Mouse (Mus musculus) stomach, embryonic 16.5 days (tissue): ENCODE measurements around the gene Tet2. TPM values are rescaled to one million over a fixed set of nuclear protein-coding genes. Genes with fewer than 3 reads are reported as not detected.

Source experiments
- ATAC-seq: fragments of 200-750 bp; cut with Nextera tagmentation; 2 replicates; pipeline ENCODE4 v1.8.0; 2017; ENCODE audit warnings: moderate number of reproducible peaks, moderate TSS enrichment; ENCODE audit not compliant: insufficient read depth, low FRiP score
- H3K27ac ChIP-seq: fragments of 300-500 bp; sonication (generic); 2 replicates; pipeline ENCODE4 v1.5.1; 2014; ENCODE audit warnings: low read length
- H3K27me3 ChIP-seq: fragments of 300-500 bp; sonication (generic); 2 replicates; pipeline ENCODE4 v1.6.1; 2014; ENCODE audit warnings: low read length, control low read depth, mixed read lengths; ENCODE audit not compliant: control insufficient read depth, insufficient read depth
- H3K36me3 ChIP-seq: fragments of 300-500 bp; sonication (generic); 2 replicates; pipeline ENCODE4 v1.6.1; 2014; ENCODE audit warnings: low read length; ENCODE audit not compliant: control insufficient read depth, insufficient read depth
- H3K4me1 ChIP-seq: fragments of 300-500 bp; sonication (generic); 2 replicates; pipeline ENCODE4 v1.6.1; 2014; ENCODE audit warnings: low read length, control low read depth, mixed read lengths; ENCODE audit not compliant: control insufficient read depth, insufficient read depth
- H3K4me2 ChIP-seq: fragments of 300-500 bp; sonication (generic); 2 replicates; pipeline ENCODE4 v1.6.1; 2014; ENCODE audit warnings: low read depth, low read length, mixed read lengths
- H3K4me3 ChIP-seq: fragments of 300-500 bp; sonication (generic); replicated peaks from 2 replicates; pipeline ENCODE4 v1.5.1; 2014; ENCODE audit warnings: mild to moderate bottlenecking, low read length
- H3K9ac ChIP-seq: fragments of 300-500 bp; sonication (generic); 2 replicates; pipeline ENCODE4 v1.6.1; 2014; ENCODE audit warnings: low read length
- H3K9me3 ChIP-seq: fragments of 300-500 bp; sonication (generic); replicated peaks from 2 replicates; pipeline ENCODE4 v1.6.1; 2016; ENCODE audit warnings: low read length, control low read depth; ENCODE audit not compliant: control insufficient read depth
- WGBS: fragments of 180-500 bp; shearing (Covaris S2); extraction: QIAGEN DNeasy Blood & Tissue Kit; methylation state at CpG from one replicate; pipeline ENCODE4 v1.1.7; 2014; 5-methylcytosine and 5-hydroxymethylcytosine counted together
- polyA plus RNA-seq: library from polyadenylated mRNA; unstranded; fragments of >200 nt; fragmentation: Nextera tagmentation; extraction: Ambion mirVana; gene quantifications from 2 replicates; pipeline ENCODE4 v1.2.1, GENCODE M21; 2015

Gene Tet2
- polyA plus RNA-seq, 1 experiment from 2014 or later = 16.6 TPM

DNA sequence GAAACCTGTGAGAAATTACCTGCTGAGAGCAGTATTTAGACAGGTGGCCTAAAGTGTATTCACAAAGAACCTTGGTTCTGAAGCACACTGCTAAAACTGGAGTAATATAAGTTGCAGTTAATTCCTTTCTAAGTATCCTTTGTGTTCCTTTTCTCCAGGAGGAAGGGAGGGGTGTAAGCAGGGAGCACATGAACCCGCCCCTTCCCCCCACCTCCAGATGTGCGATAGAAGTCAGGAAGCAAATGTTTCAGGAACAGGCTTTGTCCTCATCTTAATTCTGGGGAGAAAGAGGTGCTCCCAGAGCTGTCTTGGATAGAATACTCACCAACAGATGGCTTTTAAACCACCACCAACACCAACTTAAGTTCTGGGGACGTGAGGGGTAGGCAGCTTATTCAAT lies 82.9 kb downstream of the Tet2 start:
- Histone ChIP-seq H3K4me2 (no peak overlapping the region), H3K9me3 (no peaks in the 10 kb centered on the region), H3K4me3 (no peak overlapping the region), H3K9ac (no peak overlapping the region), H3K36me3 (peaks cover 10% of the 10 kb centered on the region; the same call in 1 of the 2 replicates), H3K27ac (no peak overlapping the region), H3K27me3 (no peaks in the 10 kb centered on the region), H3K4me1 (no peaks in the 10 kb centered on the region)
- WGBS = 68% methylated on average over 3 of the region's 3 CpGs
- no peak for ATAC-seq

DNA sequence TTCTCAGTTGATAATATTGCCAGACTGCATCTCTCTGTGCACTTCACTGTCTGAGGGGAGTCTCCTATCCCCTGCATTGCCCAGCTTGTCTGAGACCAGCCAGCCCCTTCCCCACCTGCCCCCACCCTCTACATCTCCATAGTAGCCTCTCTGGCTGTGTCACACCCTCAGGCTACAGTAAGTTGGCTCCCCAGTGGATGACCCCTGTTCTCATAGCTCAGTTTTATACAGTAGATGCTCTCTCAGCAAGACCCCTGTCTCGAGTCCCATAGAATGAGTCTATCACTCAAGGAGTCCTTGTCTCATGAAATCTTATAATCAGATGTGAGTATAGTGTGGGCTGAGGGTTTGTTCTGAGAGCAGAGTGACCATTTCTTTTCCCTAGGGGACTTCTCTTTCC lies 85.8 kb downstream of the Tet2 start:
- no peak overlapping the region for H3K27ac ChIP-seq
- WGBS = 66% methylated on average over 1 of the region's 1 CpGs
- no peak overlapping the region for H3K9ac ChIP-seq
- H3K9me3 ChIP-seq = no peaks in the 10 kb centered on the region
- no peaks in the 10 kb centered on the region for H3K36me3 ChIP-seq
- no peak overlapping the region for H3K4me3 ChIP-seq
- H3K27me3 ChIP-seq = no peaks in the 10 kb centered on the region
- no peak for ATAC-seq
- no peak overlapping the region for H3K4me2 ChIP-seq
- H3K4me1 ChIP-seq = no peaks in the 10 kb centered on the region

DNA sequence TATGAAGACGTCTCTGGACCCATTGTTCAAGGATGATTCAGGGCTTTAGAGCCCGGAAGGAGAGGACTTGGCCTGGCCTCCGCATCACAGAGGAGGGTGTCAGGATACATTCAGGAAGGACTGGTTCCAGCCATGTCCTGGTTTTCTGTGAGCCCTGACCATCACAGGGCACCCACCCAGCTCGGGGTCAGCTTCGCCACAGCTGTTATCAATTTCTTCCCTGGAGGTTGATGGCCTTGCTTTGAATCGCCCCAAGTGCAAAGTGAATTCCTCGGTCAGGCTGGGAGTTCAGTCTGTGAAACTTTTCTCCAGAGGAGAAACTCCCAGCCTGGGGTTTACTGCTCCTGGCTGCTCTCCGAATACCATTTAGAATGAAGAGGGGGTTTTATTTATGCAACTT lies 91.0 kb downstream of the Tet2 start:
- H3K9me3 ChIP-seq = no peaks in the 10 kb centered on the region
- no peak overlapping the region for H3K9ac ChIP-seq
- H3K27ac ChIP-seq = no peak overlapping the region
- no peak for ATAC-seq
- no peak overlapping the region for H3K4me3 ChIP-seq
- no peaks in the 10 kb centered on the region for H3K4me1 ChIP-seq
- H3K27me3 ChIP-seq = no peaks in the 10 kb centered on the region
- WGBS = 71% methylated on average over 8 of the region's 8 CpGs
- H3K4me2 ChIP-seq = no peak overlapping the region
- no peaks in the 10 kb centered on the region for H3K36me3 ChIP-seq

DNA sequence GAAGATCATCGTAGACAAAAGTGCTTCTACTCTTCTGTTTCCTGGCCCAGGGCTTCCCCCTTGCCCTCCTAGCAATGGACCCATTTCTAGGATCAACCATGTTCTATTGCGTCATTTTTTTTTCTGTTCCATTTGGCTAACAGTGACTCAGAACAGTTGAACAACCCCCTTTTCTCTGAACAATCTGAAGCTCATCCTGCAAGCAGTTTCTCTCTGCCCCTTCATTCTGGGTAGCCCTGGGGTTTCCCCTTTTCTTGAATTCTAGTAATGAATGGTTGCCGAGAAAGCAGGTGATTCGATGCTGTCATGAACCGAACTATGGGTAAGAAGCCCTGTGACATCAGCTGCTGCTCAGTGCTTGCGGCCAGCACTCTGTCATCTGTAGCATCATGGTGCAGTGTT lies 108.0 kb downstream of the Tet2 start:
- Histone ChIP-seq H3K4me1 (no peaks in the 10 kb centered on the region), H3K9ac (no peak overlapping the region), H3K36me3 (no peaks in the 10 kb centered on the region), H3K9me3 (no peaks in the 10 kb centered on the region), H3K27me3 (no peaks in the 10 kb centered on the region), H3K4me3 (no peak overlapping the region), H3K4me2 (no peak overlapping the region), H3K27ac (no peak overlapping the region)
- ATAC-seq = no peak
- 88% methylated on average over 6 of the region's 6 CpGs for WGBS

DNA sequence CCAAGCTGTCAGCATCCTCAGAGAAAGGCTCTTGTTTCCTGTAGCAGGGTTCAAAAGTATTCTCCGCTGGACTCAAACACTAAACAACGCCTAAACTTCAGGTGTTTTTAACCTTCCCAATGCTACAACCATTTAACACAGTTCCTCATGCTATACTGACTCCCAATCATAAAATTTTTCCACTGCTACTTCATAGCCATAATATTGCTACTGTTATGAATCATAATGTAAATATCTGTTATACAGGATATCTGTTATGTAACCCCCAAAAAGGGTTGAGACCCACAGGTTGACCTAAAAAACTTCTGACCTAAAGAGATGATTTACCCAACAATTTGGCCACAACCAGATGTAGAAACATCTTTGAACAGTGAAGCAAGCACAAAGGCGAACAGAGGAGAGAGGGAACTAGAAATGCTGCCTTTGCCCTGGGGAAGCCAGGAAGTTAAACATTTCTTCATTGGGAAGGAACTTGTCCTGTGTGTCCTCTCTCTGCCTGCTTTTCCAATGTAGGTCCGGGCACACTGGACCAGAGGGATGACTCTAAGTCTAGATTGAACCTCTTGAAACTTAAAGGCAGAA lies 108.6 kb downstream of the Tet2 start:
- H3K4me2 ChIP-seq = no peak overlapping the region
- no peaks in the 10 kb centered on the region for H3K27me3 ChIP-seq
- ATAC-seq = no peak
- no peak overlapping the region for H3K4me3 ChIP-seq
- no peak overlapping the region for H3K27ac ChIP-seq
- WGBS = 84% methylated on average over 4 of the region's 4 CpGs
- H3K9me3 ChIP-seq = no peaks in the 10 kb centered on the region
- no peaks in the 10 kb centered on the region for H3K36me3 ChIP-seq
- H3K9ac ChIP-seq = no peak overlapping the region
- no peaks in the 10 kb centered on the region for H3K4me1 ChIP-seq

DNA sequence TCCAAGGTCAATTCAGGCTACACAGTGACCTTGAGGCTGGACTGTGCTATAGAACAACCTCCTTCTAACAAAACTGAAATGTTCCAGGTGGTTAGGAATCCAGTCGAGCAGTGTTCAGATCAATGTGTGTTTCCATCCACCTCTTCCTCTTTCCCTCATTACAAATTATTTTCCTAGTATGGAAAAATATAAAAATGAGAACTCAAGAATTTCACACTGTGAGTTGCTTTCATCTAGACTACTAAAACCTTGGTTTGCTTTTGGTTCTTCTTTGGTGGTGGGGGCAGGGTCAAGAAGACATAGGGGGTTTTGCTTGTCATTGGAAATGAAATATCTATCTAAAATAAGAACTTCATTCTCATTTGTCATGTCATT lies 109.2 kb downstream of the Tet2 start:
- no peaks in the 10 kb centered on the region for H3K9me3 ChIP-seq
- 85% methylated on average over 1 of the region's 1 CpGs for whole genome bisulfite sequencing
- no peak overlapping the region for H3K4me3 ChIP-seq
- no peak for ATAC-seq
- H3K4me2 ChIP-seq = no peak overlapping the region
- no peaks in the 10 kb centered on the region for H3K27me3 ChIP-seq
- H3K36me3 ChIP-seq = no peaks in the 10 kb centered on the region
- no peak overlapping the region for H3K9ac ChIP-seq
- no peak overlapping the region for H3K27ac ChIP-seq
- no peaks in the 10 kb centered on the region for H3K4me1 ChIP-seq

DNA sequence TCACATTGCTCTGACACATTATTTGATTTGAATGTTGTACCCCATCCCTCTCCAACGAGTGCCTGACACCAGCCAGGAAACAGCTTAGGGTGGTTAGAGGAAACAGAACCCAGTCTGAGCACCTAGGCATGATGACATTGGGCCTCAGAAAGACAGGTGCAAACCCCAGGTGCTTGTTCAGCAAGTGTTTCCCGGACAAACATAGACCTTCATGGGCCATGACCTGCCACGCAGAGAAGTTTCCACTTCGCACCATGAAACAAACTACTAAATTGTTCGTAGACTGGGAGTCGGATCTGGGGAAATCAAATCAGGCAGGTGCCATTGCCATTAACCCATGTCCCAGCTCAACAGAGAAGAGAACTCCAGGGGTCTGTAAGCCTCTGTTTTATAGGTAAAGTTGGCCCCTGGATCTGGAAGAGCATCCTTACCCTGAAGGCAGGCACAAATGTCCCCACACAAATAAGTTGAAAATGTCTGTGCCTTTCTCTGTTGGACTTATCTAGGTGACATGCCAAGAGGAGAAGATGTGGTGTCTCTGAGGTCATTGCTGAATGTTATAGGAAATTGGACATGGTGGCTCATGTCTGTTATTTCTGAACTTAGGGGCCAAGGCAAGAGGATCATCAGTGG lies 109.7 kb downstream of the Tet2 start:
- Histone ChIP-seq H3K27ac (no peak overlapping the region), H3K36me3 (no peaks in the 10 kb centered on the region), H3K27me3 (no peaks in the 10 kb centered on the region), H3K4me2 (no peak overlapping the region), H3K4me3 (no peak overlapping the region), H3K4me1 (no peaks in the 10 kb centered on the region), H3K9ac (no peak overlapping the region), H3K9me3 (no peaks in the 10 kb centered on the region)
- ATAC-seq = no peak
- 88% methylated on average over 6 of the region's 6 CpGs for WGBS

DNA sequence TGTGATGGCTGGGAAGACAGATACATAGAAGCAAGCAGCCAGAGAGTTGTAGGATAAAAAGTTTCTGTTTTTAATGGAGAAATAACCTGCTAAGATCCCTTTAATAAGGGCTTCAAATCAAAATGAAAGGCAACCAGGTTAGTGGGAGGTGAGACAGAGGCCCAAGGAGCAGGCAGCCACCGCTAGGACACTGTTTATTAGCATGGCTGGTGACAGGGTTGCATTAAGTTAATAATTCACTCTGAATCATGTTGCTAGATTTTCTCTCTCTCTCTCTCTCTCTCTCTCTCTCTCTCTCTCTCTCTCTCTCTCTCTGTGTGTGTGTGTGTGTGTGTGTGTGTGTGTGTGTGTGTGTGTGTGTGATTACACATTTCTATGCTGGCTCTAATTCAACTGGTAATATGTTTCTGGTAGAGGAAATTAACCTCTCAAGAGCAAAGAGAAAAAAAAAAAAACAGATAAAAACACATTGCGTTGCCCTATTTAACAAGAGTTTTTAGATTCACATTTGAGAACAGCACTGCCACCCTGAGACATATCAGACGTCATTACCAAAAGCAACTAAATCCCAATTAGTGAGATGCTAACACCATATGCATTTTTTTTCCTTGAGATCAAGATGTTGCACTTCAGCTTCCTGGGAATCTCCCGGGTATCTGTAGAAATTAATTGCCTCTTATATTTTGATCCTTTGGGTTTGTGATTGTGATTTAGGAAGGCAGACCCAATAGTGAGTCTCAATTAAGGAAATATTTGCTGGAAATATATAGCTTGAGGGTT lies 115.4 kb downstream of the Tet2 start:
- no peak overlapping the region for H3K9ac ChIP-seq
- no peaks in the 10 kb centered on the region for H3K9me3 ChIP-seq
- H3K4me2 ChIP-seq = no peak overlapping the region
- no peaks in the 10 kb centered on the region for H3K4me1 ChIP-seq
- 69% methylated on average over 4 of the region's 4 CpGs for WGBS
- H3K36me3 ChIP-seq = no peaks in the 10 kb centered on the region
- ATAC-seq = no peak
- H3K27me3 ChIP-seq = no peaks in the 10 kb centered on the region
- H3K27ac ChIP-seq = no peak overlapping the region
- no peak overlapping the region for H3K4me3 ChIP-seq

DNA sequence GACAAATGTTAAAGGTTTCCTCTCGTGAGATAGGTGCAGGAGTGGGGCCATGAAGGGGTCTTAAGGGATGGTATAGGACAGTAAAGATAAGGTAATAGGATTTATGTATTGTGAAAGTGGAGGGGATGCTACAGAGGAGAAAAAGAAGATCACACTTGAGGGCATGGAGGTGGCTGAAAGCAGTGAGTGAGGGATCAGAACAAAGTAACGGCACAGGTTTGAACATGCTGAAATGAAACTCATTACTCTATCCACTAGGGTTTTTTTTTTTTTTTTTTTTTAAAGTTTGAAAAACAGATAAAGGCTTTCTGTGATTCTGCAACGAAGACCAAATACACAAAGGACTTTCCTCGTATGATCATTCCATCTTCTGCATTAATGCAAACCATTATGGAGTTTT lies 116.9 kb downstream of the Tet2 start:
- ATAC-seq = no peak
- Histone ChIP-seq H3K9me3 (no peaks in the 10 kb centered on the region), H3K27ac (no peak overlapping the region), H3K36me3 (no peaks in the 10 kb centered on the region), H3K9ac (no peak overlapping the region), H3K4me1 (no peaks in the 10 kb centered on the region), H3K4me3 (no peak overlapping the region), H3K4me2 (no peak overlapping the region), H3K27me3 (no peaks in the 10 kb centered on the region)
- WGBS = 70% methylated on average over 4 of the region's 4 CpGs
